In genomic region chr2:32426141-32426540, GRCm38 (mm10) we compare ENCODE assay signal across 31 mouse cellular contexts. TPM values are rescaled to one million over a fixed set of nuclear protein-coding genes. Genes with fewer than 3 reads are reported as not detected.
DNase-seq lines count a peak whose midpoint lies in the region; ATAC-seq and TF ChIP-seq lines count a peak whose summit lies in the region.
"Had no signal": no experiment of that assay in that cellular context is flagged by ENCODE, and none has a peak within 500 bp of the region (broad histone marks: within the 10 kb centered on the region; RNA-seq: fewer than 3 reads in every experiment).

No protein-coding gene starts in this region.

- H3K36me3 ChIP-seq in intestine, embryonic 14.5 days (ENCODE audit: control insufficient read depth, insufficient read depth, low read length): peaks cover 3% of the 10 kb centered on the region
- H3K36me3 ChIP-seq in intestine, postnatal 0 days (ENCODE audit: control insufficient read depth, insufficient read depth): peaks cover 2% of the 10 kb centered on the region
- peaks cover 1% of the 10 kb centered on the region; the same call in 1 of the 2 replicates for H3K36me3 ChIP-seq in liver, embryonic 13.5 days
- no peaks in the 10 kb centered on the region for H3K36me3 ChIP-seq in stomach, postnatal 0 days (ENCODE audit: control insufficient read depth, insufficient read depth, low read length)

- H3K27ac ChIP-seq in intestine, embryonic 14.5 days (ENCODE audit: low read depth): peak overlapping the region; percentile 86; the same call in 1 of the 2 replicates
- H3K27ac ChIP-seq in intestine, postnatal 0 days (ENCODE audit: low read depth, low read length): no peak overlapping the region; the same call in 1 of the 2 replicates
- peak overlapping the region; percentile 9; the same call in 1 of the 2 replicates for H3K27ac ChIP-seq in liver, embryonic 13.5 days
- H3K27ac ChIP-seq in stomach, postnatal 0 days (replicated peaks): peak overlapping the region; percentile 69; the same call in 1 of the 2 replicates
- H3K27ac ChIP-seq: forebrain, embryonic 12.5 days; hindbrain, embryonic 13.5 days; macrophage; neural tube, embryonic 15.5 days had no signal

- no peaks in the 10 kb centered on the region for H3K27me3 ChIP-seq in intestine, embryonic 14.5 days (replicated peaks; ENCODE audit: control insufficient read depth, insufficient read depth, low read length)
- no peaks in the 10 kb centered on the region for H3K27me3 ChIP-seq in intestine, postnatal 0 days (replicated peaks; ENCODE audit: control insufficient read depth, insufficient read depth, low read length)
- H3K27me3 ChIP-seq in liver, embryonic 13.5 days: no peaks in the 10 kb centered on the region
- no peaks in the 10 kb centered on the region for H3K27me3 ChIP-seq in stomach, postnatal 0 days (ENCODE audit: control insufficient read depth, insufficient read depth, low read length)
- H3K27me3 ChIP-seq: CH12.LX; forebrain, embryonic 12.5 days; hindbrain, embryonic 13.5 days; limb, embryonic 12.5 days; neural tube, embryonic 15.5 days had no signal

- no peak overlapping the region for H3K4me3 ChIP-seq in intestine, embryonic 14.5 days (ENCODE audit: low read depth, low read length)
- no peak overlapping the region for H3K4me3 ChIP-seq in intestine, postnatal 0 days (ENCODE audit: low read depth, low read length)
- no peak overlapping the region for H3K4me3 ChIP-seq in liver, embryonic 13.5 days (replicated peaks)
- no peak overlapping the region for H3K4me3 ChIP-seq in stomach, postnatal 0 days (ENCODE audit: low read depth, low read length)
- H3K4me3 ChIP-seq: forebrain, embryonic 12.5 days; hindbrain, embryonic 13.5 days; limb, embryonic 12.5 days; neural tube, embryonic 15.5 days had no signal

- peaks cover 59% of the 10 kb centered on the region for H3K4me1 ChIP-seq in intestine, embryonic 14.5 days (replicated peaks; ENCODE audit: control insufficient read depth, insufficient read depth, low read length)
- H3K4me1 ChIP-seq in intestine, postnatal 0 days (replicated peaks; ENCODE audit: control insufficient read depth, insufficient read depth, low read length): peaks cover 24% of the 10 kb centered on the region
- peaks cover 86% of the 10 kb centered on the region for H3K4me1 ChIP-seq in liver, embryonic 13.5 days (replicated peaks)
- H3K4me1 ChIP-seq in stomach, postnatal 0 days (replicated peaks; ENCODE audit: control insufficient read depth, insufficient read depth): peaks cover 12% of the 10 kb centered on the region

- peak; percentile 55 for DNase-seq in adrenal gland, adult 2 months
- DNase-seq in adrenal gland, adult 18-20 months (ENCODE audit: low spot score in 2 of 2): no peak
- DNase-seq in intestine, embryonic 14.5 days (ENCODE audit: low spot score): no peak
- DNase-seq in liver, embryonic 13.5 days: no peak
- DNase-seq in liver: no peak
- DNase-seq in stomach, postnatal 0 days (ENCODE audit: low spot score): no peak
- DNase-seq: adrenal gland, postnatal 10 days; cerebellum, adult 11-12 months; cerebellum, adult 9-11 months; embryo, embryonic 11 days; forebrain, postnatal 0 days; gastrocnemius, postnatal 14 days; heart, postnatal 36 days; kidney, adult 2 months; kidney, postnatal 4 days; layer of hippocampus, postnatal 36 days; midbrain, embryonic 14.5 days; retina, postnatal 1 day; right cerebral cortex, postnatal 14 days; thymus, postnatal 14 days had no signal

- 96% methylated on average over 1 of the region's 1 CpGs for WGBS in intestine, embryonic 14.5 days
- 100% methylated on average over 1 of the region's 1 CpGs for WGBS in intestine, postnatal 0 days
- WGBS in liver, embryonic 13.5 days (ENCODE audit: insufficient replicate concordance): 78% methylated on average over 1 of the region's 1 CpGs
- 90% methylated on average over 1 of the region's 1 CpGs for WGBS in stomach, postnatal 0 days

- no peak overlapping the region for H3K4me2 ChIP-seq in intestine, embryonic 14.5 days (ENCODE audit: low read length)
- no peak overlapping the region for H3K4me2 ChIP-seq in intestine, postnatal 0 days (replicated peaks; ENCODE audit: low read depth)
- H3K4me2 ChIP-seq in liver, embryonic 13.5 days: no peak overlapping the region
- H3K4me2 ChIP-seq in stomach, postnatal 0 days (replicated peaks; ENCODE audit: low read depth): no peak overlapping the region
- H3K4me2 ChIP-seq: forebrain, embryonic 12.5 days; hindbrain, embryonic 13.5 days; limb, embryonic 12.5 days; neural tube, embryonic 15.5 days had no signal

- no peaks in the 10 kb centered on the region for H3K9me3 ChIP-seq in intestine, embryonic 14.5 days (ENCODE audit: control insufficient read depth, low read length)
- no peaks in the 10 kb centered on the region for H3K9me3 ChIP-seq in intestine, postnatal 0 days (ENCODE audit: control insufficient read depth)
- H3K9me3 ChIP-seq in liver, embryonic 13.5 days (replicated peaks): no peaks in the 10 kb centered on the region
- H3K9me3 ChIP-seq in stomach, postnatal 0 days (ENCODE audit: control insufficient read depth, low read length): no peaks in the 10 kb centered on the region
- H3K9me3 ChIP-seq: forebrain, embryonic 12.5 days; hindbrain, embryonic 13.5 days; limb, embryonic 12.5 days; neural tube, embryonic 15.5 days had no signal

- TF ChIP-seq CTCF in intestine, postnatal 0 days (IDR thresholded peaks at IDR 0.05; ENCODE audit: low read depth): no peak
- TF ChIP-seq CTCF in stomach, postnatal 0 days (IDR thresholded peaks at IDR 0.05; ENCODE audit: low read depth): no peak

- ATAC-seq in intestine, embryonic 14.5 days (replicated peaks; ENCODE audit: low FRiP score, low TSS enrichment, low read depth): no peak
- no peak for ATAC-seq in intestine, postnatal 0 days
- ATAC-seq in liver, embryonic 13.5 days (ENCODE audit: low read depth): no peak
- no peak for ATAC-seq in stomach, postnatal 0 days (ENCODE audit: low FRiP score, low TSS enrichment)
- ATAC-seq: activated CD4-positive, CD25-positive, alpha-beta regulatory T cell, adult 4 months; forebrain, postnatal 0 days; lung, postnatal 0 days had no signal

- H3K9ac ChIP-seq in intestine, embryonic 14.5 days (ENCODE audit: low read length): no peak overlapping the region
- H3K9ac ChIP-seq in intestine, postnatal 0 days (ENCODE audit: low read depth, low read length): no peak overlapping the region
- H3K9ac ChIP-seq in liver, embryonic 13.5 days: no peak overlapping the region
- H3K9ac ChIP-seq in stomach, postnatal 0 days (ENCODE audit: low read length): no peak overlapping the region
- H3K9ac ChIP-seq: forebrain, embryonic 12.5 days; forebrain, postnatal 0 days; hindbrain, embryonic 13.5 days; limb, embryonic 12.5 days; neural tube, embryonic 15.5 days had no signal

- no peak for TF ChIP-seq EP300 in stomach, postnatal 0 days (optimal IDR thresholded peaks at IDR 0.05)

RNA-seq across cellular contexts. Expression of gene Naif1, which starts 24.1 kb away (rescaled TPM):
- 1 to 10 TPM; 5.1 to 5.9 TPM for total RNA-seq in adrenal gland, adult 2 months (2021)
- 6.1 and 6.6 TPM in 2 replicates for polyA plus RNA-seq in adrenal gland, adult 2 months (2012; rRNA removed)
- 1 to 10 TPM; 4.1 to 4.5 TPM for total RNA-seq in adrenal gland, adult 18-20 months (2021)
- polyA plus RNA-seq in intestine, embryonic 14.5 days (2014; fragmentation: Nextera tagmentation; extraction: Ambion mirVana): 5.8 and 6.0 TPM in 2 replicates
- polyA plus RNA-seq in intestine, postnatal 0 days (2015; fragmentation: Nextera tagmentation; extraction: Ambion mirVana): 2.9 and 3.2 TPM in 2 replicates
- polyA plus RNA-seq in liver, embryonic 13.5 days (2015; fragmentation: Nextera tagmentation; extraction: Ambion mirVana): 2.2 and 2.4 TPM in 2 replicates
- 2.5 and 2.6 TPM in 2 replicates for polyA plus RNA-seq in stomach, postnatal 0 days (2015; fragmentation: Nextera tagmentation; extraction: Ambion mirVana)

RNA-seq across cellular contexts. Expression of gene Slc25a25, which starts 25.1 kb away (rescaled TPM):
- 10 to 100 TPM; 34.0 to 79.5 TPM for total RNA-seq in adrenal gland, adult 2 months (2021)
- polyA plus RNA-seq in adrenal gland, adult 2 months (2012; rRNA removed): 35.2 and 36.8 TPM in 2 replicates
- 10 to 100 TPM; 48.8 to 55.3 TPM for total RNA-seq in adrenal gland, adult 18-20 months (2021)
- polyA plus RNA-seq in intestine, embryonic 14.5 days (2014; fragmentation: Nextera tagmentation; extraction: Ambion mirVana): 17.8 and 18.2 TPM in 2 replicates
- polyA plus RNA-seq in intestine, postnatal 0 days (2015; fragmentation: Nextera tagmentation; extraction: Ambion mirVana): 45.1 and 52.6 TPM in 2 replicates
- 8.7 and 9.2 TPM in 2 replicates for polyA plus RNA-seq in liver, embryonic 13.5 days (2015; fragmentation: Nextera tagmentation; extraction: Ambion mirVana)
- polyA plus RNA-seq in stomach, postnatal 0 days (2015; fragmentation: Nextera tagmentation; extraction: Ambion mirVana): 11.1 and 11.5 TPM in 2 replicates

RNA-seq across cellular contexts. Expression of gene Ptges2, which starts 30.4 kb away (rescaled TPM):
- total RNA-seq in adrenal gland, adult 2 months (2021): 10 to 100 TPM; 55.3 to 69.6 TPM
- 35.6 and 50.7 TPM in 2 replicates for polyA plus RNA-seq in adrenal gland, adult 2 months (2012; rRNA removed)
- total RNA-seq in adrenal gland, adult 18-20 months (2021): 10 to 100 TPM; 56.9 to 66.5 TPM
- polyA plus RNA-seq in intestine, embryonic 14.5 days (2014; fragmentation: Nextera tagmentation; extraction: Ambion mirVana): 36.4 and 37.0 TPM in 2 replicates
- 47.3 and 49.4 TPM in 2 replicates for polyA plus RNA-seq in intestine, postnatal 0 days (2015; fragmentation: Nextera tagmentation; extraction: Ambion mirVana)
- polyA plus RNA-seq in liver, embryonic 13.5 days (2015; fragmentation: Nextera tagmentation; extraction: Ambion mirVana): 14.1 and 15.5 TPM in 2 replicates
- polyA plus RNA-seq in stomach, postnatal 0 days (2015; fragmentation: Nextera tagmentation; extraction: Ambion mirVana): 31.6 and 33.0 TPM in 2 replicates

RNA-seq across cellular contexts. Expression of gene Lcn2, which starts 38.1 kb away (rescaled TPM):
- 1 to 10 TPM; 2.2 to 2.8 TPM for total RNA-seq in adrenal gland, adult 2 months (2021)
- 0.45 and 2.1 TPM in 2 replicates for polyA plus RNA-seq in adrenal gland, adult 2 months (2012; rRNA removed)
- total RNA-seq in adrenal gland, adult 18-20 months (2021): 1 to 10 TPM; 1.7 to 2.1 TPM
- polyA plus RNA-seq in intestine, embryonic 14.5 days (2014; fragmentation: Nextera tagmentation; extraction: Ambion mirVana): 0.93 TPM in 1 of 2 replicates, not detected in the other
- polyA plus RNA-seq in intestine, postnatal 0 days (2015; fragmentation: Nextera tagmentation; extraction: Ambion mirVana): 4.8 and 5.4 TPM in 2 replicates
- 18.0 and 22.8 TPM in 2 replicates for polyA plus RNA-seq in liver, embryonic 13.5 days (2015; fragmentation: Nextera tagmentation; extraction: Ambion mirVana)
- polyA plus RNA-seq in stomach, postnatal 0 days (2015; fragmentation: Nextera tagmentation; extraction: Ambion mirVana): 1.8 TPM in 2 replicates
- total RNA-seq: CH12.LX, ES-E14 had no signal
- polyA plus RNA-seq: activated CD4-positive, CD25-positive, alpha-beta regulatory T cell, adult 4 months; C2C12; hindbrain, embryonic 13.5 days; midbrain, embryonic 14.5 days had no signal

RNA-seq across cellular contexts. Expression of gene 1110008P14Rik, which starts 44.4 kb away (rescaled TPM):
- 100 to 1,000 TPM; 152 to 167 TPM for total RNA-seq in adrenal gland, adult 2 months (2021)
- polyA plus RNA-seq in adrenal gland, adult 2 months (2012; rRNA removed): 1,060 and 1,061 TPM in 2 replicates
- total RNA-seq in adrenal gland, adult 18-20 months (2021): 100 to 1,000 TPM; 158 to 166 TPM
- polyA plus RNA-seq in intestine, embryonic 14.5 days (2014; fragmentation: Nextera tagmentation; extraction: Ambion mirVana): 35.7 and 36.8 TPM in 2 replicates
- polyA plus RNA-seq in intestine, postnatal 0 days (2015; fragmentation: Nextera tagmentation; extraction: Ambion mirVana): 95.0 and 100 TPM in 2 replicates
- 35.3 and 39.2 TPM in 2 replicates for polyA plus RNA-seq in liver, embryonic 13.5 days (2015; fragmentation: Nextera tagmentation; extraction: Ambion mirVana)
- 85.0 and 90.1 TPM in 2 replicates for polyA plus RNA-seq in stomach, postnatal 0 days (2015; fragmentation: Nextera tagmentation; extraction: Ambion mirVana)
